Comparison of ENCODE assay signal across 21 mouse cellular contexts in the genomic region with DNA sequence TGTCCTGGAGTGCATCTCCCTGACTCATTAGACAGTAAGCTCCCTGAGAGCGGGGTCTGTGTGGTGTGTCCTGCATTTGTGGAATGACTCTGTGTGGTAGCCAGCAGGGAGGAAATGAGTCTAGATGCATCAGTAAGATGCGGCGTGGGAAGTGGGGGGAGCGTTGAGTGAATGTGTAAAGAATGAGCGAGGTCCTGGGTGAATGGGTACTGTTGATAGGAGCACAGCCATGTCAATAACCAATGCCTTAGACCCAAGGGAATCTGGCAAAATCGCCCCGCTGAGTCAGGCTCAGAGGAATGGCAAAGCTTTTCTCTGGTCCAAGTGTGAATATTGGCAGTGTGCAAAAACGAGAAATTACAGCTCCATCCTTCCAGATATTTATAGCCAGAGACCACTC. TPM values are rescaled to one million over a fixed set of nuclear protein-coding genes. Genes with fewer than 3 reads are reported as not detected.
DNase-seq lines count a peak whose midpoint lies in the region; ATAC-seq lines count a peak whose summit lies in the region.
"Had no signal": no experiment of that assay in that cellular context is flagged by ENCODE, and none has a peak within 500 bp of the region (broad histone marks: within the 10 kb centered on the region; RNA-seq: fewer than 3 reads in every experiment).

No protein-coding gene starts in this region.

- DNase-seq in heart, adult 11 months = peak; percentile 90
- no peak for DNase-seq in kidney, postnatal 4 days
- peak; percentile 72 for DNase-seq in NIH3T3 (ENCODE audit: low read depth)
- no peak for DNase-seq in kidney, adult 8-10 months
- DNase-seq: adrenal gland, postnatal 14 days; cerebellum, adult 18-20 months; cerebellum, adult 9-11 months; cerebellum, postnatal 36 days; gastrocnemius, postnatal 25 days; heart, postnatal 10 days; kidney, adult 9 months had no signal

- no peaks in the 10 kb centered on the region for H3K4me1 ChIP-seq in heart, embryonic 11.5 days (ENCODE audit: control insufficient read depth, insufficient read depth, low read length)
- 0 out of 2 replicates have a peak, but pooled peaks cover 4% of the 10 kb centered on the region for H3K4me1 ChIP-seq in kidney, embryonic 16.5 days (ENCODE audit: insufficient read depth, low read length)
- H3K4me1 ChIP-seq: embryonic facial prominence, embryonic 13.5 days had no signal

- no peaks in the 10 kb centered on the region for H3K9me3 ChIP-seq in heart, embryonic 11.5 days (replicated peaks; ENCODE audit: control insufficient read depth, low read length)
- H3K9me3 ChIP-seq in kidney, embryonic 16.5 days (ENCODE audit: low read length) = no peaks in the 10 kb centered on the region
- H3K9me3 ChIP-seq: embryonic facial prominence, embryonic 13.5 days; hindbrain, embryonic 13.5 days had no signal

- no peak for ATAC-seq in heart, embryonic 11.5 days (replicated peaks; ENCODE audit: insufficient number of reproducible peaks, low FRiP score, low TSS enrichment)
- no peak for ATAC-seq in kidney, embryonic 16.5 days (ENCODE audit: low FRiP score, low TSS enrichment)
- ATAC-seq in cerebellum, adult (ENCODE audit: insufficient number of reproducible peaks, low FRiP score, low TSS enrichment) = no peak
- ATAC-seq: activated CD4-positive, CD25-positive, alpha-beta regulatory T cell, adult 4 months; forebrain, embryonic 16.5 days; hindbrain, postnatal 0 days; Patski had no signal

- no peak overlapping the region for H3K4me2 ChIP-seq in heart, embryonic 11.5 days
- no peak overlapping the region for H3K4me2 ChIP-seq in kidney, embryonic 16.5 days (replicated peaks; ENCODE audit: low read depth, low read length)
- H3K4me2 ChIP-seq: embryonic facial prominence, embryonic 13.5 days; hindbrain, embryonic 13.5 days had no signal

- no peaks in the 10 kb centered on the region for H3K36me3 ChIP-seq in heart, embryonic 11.5 days (ENCODE audit: control insufficient read depth, insufficient read depth, low read length)
- H3K36me3 ChIP-seq in kidney, embryonic 16.5 days (ENCODE audit: insufficient read depth, low read length) = no peaks in the 10 kb centered on the region
- H3K36me3 ChIP-seq: embryonic facial prominence, embryonic 13.5 days; G1E; hindbrain, embryonic 13.5 days had no signal

- H3K4me3 ChIP-seq in heart, embryonic 11.5 days (ENCODE audit: low read depth, low read length) = no peak overlapping the region
- no peak overlapping the region for H3K4me3 ChIP-seq in kidney, embryonic 16.5 days (ENCODE audit: low read length)
- H3K4me3 ChIP-seq: embryonic facial prominence, embryonic 13.5 days; hindbrain, embryonic 13.5 days had no signal

- H3K27me3 ChIP-seq in heart, embryonic 11.5 days (ENCODE audit: control insufficient read depth, insufficient read depth, low read length) = no peaks in the 10 kb centered on the region
- no peaks in the 10 kb centered on the region for H3K27me3 ChIP-seq in kidney, embryonic 16.5 days (ENCODE audit: insufficient read depth, low read length)
- H3K27me3 ChIP-seq: embryonic facial prominence, embryonic 13.5 days; hindbrain, embryonic 13.5 days; Patski had no signal

- H3K9ac ChIP-seq in heart, embryonic 11.5 days (ENCODE audit: low read depth, low read length) = no peak overlapping the region
- 0 out of 2 replicates have a peak overlapping the region, but pooled peaks have one; percentile 12 for H3K9ac ChIP-seq in kidney, embryonic 16.5 days (replicated peaks; ENCODE audit: low read length)
- H3K9ac ChIP-seq: embryonic facial prominence, embryonic 13.5 days; hindbrain, embryonic 13.5 days had no signal

- no peak overlapping the region for H3K27ac ChIP-seq in heart, embryonic 11.5 days (ENCODE audit: low read depth, low read length)
- H3K27ac ChIP-seq in kidney, embryonic 16.5 days (ENCODE audit: low read length) = no peak overlapping the region
- H3K27ac ChIP-seq: embryonic facial prominence, embryonic 13.5 days; hindbrain, embryonic 13.5 days; hindbrain, postnatal 0 days had no signal

- WGBS in heart, embryonic 11.5 days (ENCODE audit: insufficient replicate concordance) = 70% methylated on average over 8 of the region's 8 CpGs
- 82% methylated on average over 8 of the region's 8 CpGs for WGBS in kidney, embryonic 16.5 days

RNA-seq across cellular contexts. Expression of gene Col15a1, which starts 30.9 kb away (rescaled TPM):
- 0.97 and 2.0 TPM in 2 replicates for polyA plus RNA-seq in heart, embryonic 11.5 days (2014; fragmentation: Nextera tagmentation; extraction: Ambion mirVana)
- 26.5 and 29.1 TPM in 2 replicates for polyA plus RNA-seq in kidney, embryonic 16.5 days (2015; fragmentation: Nextera tagmentation; extraction: Ambion mirVana)
- polyA plus RNA-seq: G1E had no signal

Comparison
In these comparisons a context has a peak if more than half of its experiments do, and no peak if none do; other contexts are left out.
1. DNase-seq: peak in heart, adult 11 months (single experiment) and NIH3T3 (single experiment); none in kidney, postnatal 4 days (0 of 2) and kidney, adult 8-10 months (0 of 2).